Comparison of ENCODE assay signal across 8 mouse cellular contexts in genomic region chrX:36911343-36911742, GRCm38 (mm10). TPM values are rescaled to one million over a fixed set of nuclear protein-coding genes. Genes with fewer than 3 reads are reported as not detected.
A peak's percentile ranks its signal among the peaks of the same experiment; 100 is the strongest.
DNase-seq lines count a peak whose midpoint lies in the region; ATAC-seq and TF ChIP-seq lines count a peak whose summit lies in the region.
"Had no signal": no experiment of that assay in that cellular context is flagged by ENCODE, and none has a peak within 500 bp of the region (broad histone marks: within the 10 kb centered on the region; RNA-seq: fewer than 3 reads in every experiment).

No protein-coding gene starts in this region.

- peak; percentile 22 to 45 for DNase-seq in left cerebral cortex, adult 18-20 months (ENCODE audit: low spot score in 2 of 2)
- no peak for DNase-seq in left cerebral cortex, adult 11 months (ENCODE audit: low spot score)
- DNase-seq in MN1 (ENCODE audit: low spot score): peak; percentile 38
- peak; percentile 17 for DNase-seq in cerebellum, adult 11-12 months
- peak; percentile 42 for DNase-seq in limb, embryonic 14.5 days (ENCODE audit: low spot score)
- DNase-seq in right cerebral cortex, postnatal 4 days: peak; percentile 58

- TF ChIP-seq POLR2A in limb, embryonic 14.5 days (IDR thresholded peaks at IDR 0.05; ENCODE audit: borderline replicate concordance, extremely low read depth, insufficient read depth, insufficient read length): no peak

- H3K4me1 ChIP-seq in limb, embryonic 14.5 days (ENCODE audit: control insufficient read depth, insufficient read depth, low read length): no peaks in the 10 kb centered on the region
- H3K4me1 ChIP-seq: limb, embryonic 13.5 days had no signal

- ATAC-seq in granulocyte monocyte progenitor cell, adult 5-6 weeks (replicated peaks; ENCODE audit: poor library complexity, severe bottlenecking): peak; percentile 56; the same call in 1 of the 2 replicates
- ATAC-seq in limb, embryonic 14.5 days (ENCODE audit: low FRiP score, low read depth): no peak

- H3K27ac ChIP-seq in limb, embryonic 14.5 days (replicated peaks; ENCODE audit: low read depth, low read length): no peak overlapping the region
- H3K27ac ChIP-seq: limb, embryonic 13.5 days had no signal

- H3K36me3 ChIP-seq in limb, embryonic 14.5 days (ENCODE audit: control insufficient read depth, insufficient read depth, low read length): 0 out of 2 replicates have a peak, but pooled peaks cover 3% of the 10 kb centered on the region

- H3K4me2 ChIP-seq in limb, embryonic 14.5 days (replicated peaks; ENCODE audit: low read depth, low read length, severe bottlenecking): no peak overlapping the region
- H3K4me2 ChIP-seq: limb, embryonic 13.5 days had no signal

- H3K27me3 ChIP-seq in limb, embryonic 14.5 days (ENCODE audit: control insufficient read depth, insufficient read depth, low read length): no peaks in the 10 kb centered on the region
- H3K27me3 ChIP-seq: limb, embryonic 13.5 days had no signal

- H3K4me3 ChIP-seq in limb, embryonic 14.5 days (replicated peaks; ENCODE audit: low read length): no peak overlapping the region
- H3K4me3 ChIP-seq: limb, embryonic 13.5 days had no signal

- H3K9ac ChIP-seq in limb, embryonic 14.5 days (ENCODE audit: low read depth, low read length, severe bottlenecking): no peak overlapping the region
- H3K9ac ChIP-seq: limb, embryonic 13.5 days had no signal

- WGBS in limb, embryonic 14.5 days: 46% methylated on average over 12 of the region's 12 CpGs

- H3K9me3 ChIP-seq in limb, embryonic 14.5 days (ENCODE audit: control insufficient read depth, low read length): no peaks in the 10 kb centered on the region
- H3K9me3 ChIP-seq: limb, embryonic 13.5 days had no signal

RNA-seq across cellular contexts. Expression of gene Nkrf, which starts 8.6 kb away (rescaled TPM):
- total RNA-seq in left cerebral cortex, adult 18-20 months (2021): 10 to 100 TPM; 37.5 to 38.0 TPM
- 17.9 and 19.6 TPM in 2 replicates for total RNA-seq in granulocyte monocyte progenitor cell, adult 5-6 weeks (2014; fragmentation: Nextera tagmentation)
- total RNA-seq in granulocyte monocyte progenitor cell, adult 5-6 weeks (2017): 12.9 and 14.1 TPM in 2 replicates
- polyA plus RNA-seq in limb, embryonic 14.5 days (2012; rRNA removed): 3.4 and 4.5 TPM in 2 replicates
- polyA plus RNA-seq in limb, embryonic 14.5 days (2014; fragmentation: Nextera tagmentation; extraction: Ambion mirVana): 1.7 and 2.1 TPM in 2 replicates

RNA-seq across cellular contexts. Expression of gene C330007P06Rik, which starts 37.4 kb away (rescaled TPM):
- total RNA-seq in left cerebral cortex, adult 18-20 months (2021): 10 to 100 TPM; 36.9 to 39.0 TPM
- 26.3 and 26.8 TPM in 2 replicates for total RNA-seq in granulocyte monocyte progenitor cell, adult 5-6 weeks (2014; fragmentation: Nextera tagmentation)
- total RNA-seq in granulocyte monocyte progenitor cell, adult 5-6 weeks (2017): 70.1 and 71.1 TPM in 2 replicates
- polyA plus RNA-seq in limb, embryonic 14.5 days (2012; rRNA removed): 18.0 and 21.1 TPM in 2 replicates
- 34.6 and 35.8 TPM in 2 replicates for polyA plus RNA-seq in limb, embryonic 14.5 days (2014; fragmentation: Nextera tagmentation; extraction: Ambion mirVana)

RNA-seq across cellular contexts. Expression of gene Ube2a, which starts 37.6 kb away (rescaled TPM):
- 10 to 100 TPM; 44.1 to 50.3 TPM for total RNA-seq in left cerebral cortex, adult 18-20 months (2021)
- 108 and 126 TPM in 2 replicates for total RNA-seq in granulocyte monocyte progenitor cell, adult 5-6 weeks (2014; fragmentation: Nextera tagmentation)
- total RNA-seq in granulocyte monocyte progenitor cell, adult 5-6 weeks (2017): 12.7 and 28.0 TPM in 2 replicates
- 40.0 and 44.2 TPM in 2 replicates for polyA plus RNA-seq in limb, embryonic 14.5 days (2012; rRNA removed)
- polyA plus RNA-seq in limb, embryonic 14.5 days (2014; fragmentation: Nextera tagmentation; extraction: Ambion mirVana): 133 TPM in 2 replicates
